Mouse (Mus musculus) adrenal gland, postnatal 25 days (tissue): ENCODE data around the gene F2r. TPM values are rescaled to one million over a fixed set of nuclear protein-coding genes. Genes with fewer than 3 reads are reported as not detected.

Experiments used
- DNase-seq: peaks from one replicate; pipeline ENCODE4 v3.0.0; 2021; ENCODE audit warnings: mixed read lengths
- total RNA-seq: library from RNA; stranded (reverse); gene quantifications from 2 replicates; pipeline ENCODE4 v1.2.3, GENCODE M21; 2021

The F2r gene
- total RNA-seq, 1 experiment from 2014 or later, result 108 TPM

DNA sequence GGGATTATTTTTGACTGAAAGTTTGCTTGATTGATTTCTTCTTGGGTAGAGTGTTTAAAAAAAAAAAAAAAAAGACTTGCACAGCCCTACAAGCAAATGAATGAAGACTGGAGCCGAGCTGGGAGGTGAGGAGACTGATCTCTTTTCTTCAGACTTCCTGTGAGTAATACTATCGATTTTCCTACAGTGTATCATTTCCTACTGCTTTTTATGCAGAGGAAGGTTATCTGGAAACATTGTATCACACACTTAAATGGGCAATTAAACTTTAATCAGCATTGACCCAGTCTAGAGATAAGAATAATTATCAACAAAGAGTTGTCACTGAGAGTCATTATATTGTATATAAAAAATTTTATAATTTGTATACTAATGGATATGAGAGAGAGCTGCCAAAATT is 12.5 kb upstream of the F2r start:
- no peak for DNase-seq

- DNase-seq, result no peak
These were observed 11.5 kb upstream of the F2r start for GRCm38 (mm10) chr13:95629751-95630150.

DNA sequence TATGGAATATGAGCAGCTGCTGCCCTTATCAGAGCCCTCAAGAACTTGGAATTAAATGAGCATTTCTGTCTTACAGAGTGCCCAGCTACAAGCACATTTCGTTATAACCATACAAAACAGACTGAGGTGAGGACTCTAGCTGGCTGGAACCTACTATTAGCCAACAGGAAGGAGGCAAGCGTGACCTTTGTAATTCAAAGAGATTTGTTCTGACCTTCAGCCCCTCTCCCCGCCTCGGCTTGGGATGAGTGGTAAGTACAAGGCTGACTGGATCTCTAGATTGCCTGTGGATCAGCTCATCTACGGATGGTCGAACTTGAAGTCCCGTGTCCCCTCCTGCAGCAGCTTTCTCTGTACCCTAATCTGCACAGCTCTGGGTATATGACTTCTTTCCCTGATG is 8.4 kb upstream of the F2r start:
- DNase-seq, result no peak

DNA sequence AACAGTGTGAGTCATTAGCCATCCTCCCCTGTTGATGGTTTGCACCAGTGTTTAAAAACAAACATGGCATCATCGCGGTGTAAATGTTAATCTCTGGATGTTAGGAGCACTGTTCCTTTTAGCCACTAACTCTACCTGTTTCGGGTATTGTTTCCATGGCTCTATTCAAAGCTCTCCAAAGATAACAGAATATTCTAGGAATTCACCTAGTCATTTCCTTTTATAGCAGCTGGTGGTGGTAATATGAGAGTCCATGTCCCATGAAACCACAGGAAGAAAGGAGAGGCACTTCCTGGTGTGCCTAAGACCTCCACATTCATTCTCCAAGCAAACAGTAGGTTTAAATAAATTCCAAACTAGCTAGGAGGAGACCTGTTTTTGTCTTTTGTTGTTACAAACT is 4.8 kb upstream of the F2r start:
- no peak for DNase-seq

GRCm38 (mm10) chr13:95621563-95621962 is 3.3 kb upstream of the F2r start:
- no peak for DNase-seq

DNA sequence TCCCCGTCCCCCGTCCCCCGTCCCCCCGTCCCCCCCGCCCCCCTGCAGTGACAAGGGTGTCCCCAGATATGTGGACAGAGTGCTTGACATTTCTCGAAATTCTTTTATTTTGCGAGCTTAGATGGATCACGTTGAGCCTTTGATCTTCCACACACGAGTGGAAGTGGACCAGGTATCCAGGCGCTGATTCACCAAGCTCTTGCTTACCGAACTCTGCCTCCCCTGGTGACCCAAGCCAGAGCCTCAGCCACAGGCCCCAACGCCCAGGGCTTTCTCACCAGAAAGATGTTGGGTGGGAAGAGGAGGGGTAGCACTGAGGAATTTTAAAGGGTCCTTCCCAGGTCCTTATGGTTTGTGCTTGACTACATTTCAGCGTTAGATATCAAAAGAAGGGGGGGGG is 572 bp upstream of the F2r start:
- no peak for DNase-seq

DNA sequence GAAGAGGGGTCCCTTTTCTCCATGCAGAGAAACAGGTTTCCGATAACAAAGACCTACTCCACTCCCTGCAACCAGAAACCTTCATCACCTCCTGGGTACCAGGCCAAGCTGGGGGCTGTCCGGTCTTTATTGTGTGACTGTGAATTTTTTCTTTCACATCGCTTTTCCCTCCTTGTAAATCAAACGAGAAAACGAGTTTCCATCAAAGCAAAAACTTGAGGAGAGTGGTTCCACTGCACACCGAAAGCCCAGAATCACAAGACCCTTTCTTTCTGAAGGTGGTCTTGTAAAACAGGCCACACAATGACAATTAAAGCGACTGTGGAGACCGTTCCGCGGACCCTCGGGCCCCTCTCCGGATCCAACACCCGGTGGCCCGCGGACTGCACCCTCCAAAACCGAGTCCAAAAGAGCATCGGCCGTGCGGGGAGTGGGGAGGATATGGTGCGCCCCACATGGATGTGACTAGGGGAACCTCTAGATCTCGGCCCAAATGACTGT is 566 bp downstream of the F2r start:
- DNase-seq, result no peak

DNA sequence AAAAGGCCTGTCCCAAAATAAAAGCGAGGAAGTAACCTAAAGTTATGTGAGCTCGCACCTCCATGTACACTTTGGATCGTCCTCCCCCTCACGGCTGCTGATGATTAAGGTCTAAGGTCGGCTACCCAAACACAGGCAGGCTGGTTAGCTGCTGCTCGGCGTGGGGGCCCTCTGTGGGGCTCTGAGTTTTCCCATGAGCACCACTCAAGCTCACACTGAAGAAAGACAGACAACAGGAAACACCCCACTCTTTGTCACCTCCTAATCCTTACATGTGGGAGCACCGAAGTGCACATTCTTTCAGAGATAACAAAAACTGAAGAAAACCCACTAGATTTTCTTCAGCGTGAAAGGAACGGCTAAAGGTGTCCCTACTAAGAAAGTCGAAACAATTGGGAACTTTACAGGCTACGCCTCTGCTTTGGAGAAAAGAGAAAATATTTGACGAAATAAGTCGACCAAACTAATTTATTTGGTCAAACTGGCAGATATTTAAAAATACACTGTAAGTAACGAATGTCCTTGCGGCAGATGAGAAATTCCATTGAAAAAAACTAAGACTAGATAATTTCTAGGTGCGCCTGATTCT is 1.1 kb downstream of the F2r start:
- DNase-seq, result no peak

DNA sequence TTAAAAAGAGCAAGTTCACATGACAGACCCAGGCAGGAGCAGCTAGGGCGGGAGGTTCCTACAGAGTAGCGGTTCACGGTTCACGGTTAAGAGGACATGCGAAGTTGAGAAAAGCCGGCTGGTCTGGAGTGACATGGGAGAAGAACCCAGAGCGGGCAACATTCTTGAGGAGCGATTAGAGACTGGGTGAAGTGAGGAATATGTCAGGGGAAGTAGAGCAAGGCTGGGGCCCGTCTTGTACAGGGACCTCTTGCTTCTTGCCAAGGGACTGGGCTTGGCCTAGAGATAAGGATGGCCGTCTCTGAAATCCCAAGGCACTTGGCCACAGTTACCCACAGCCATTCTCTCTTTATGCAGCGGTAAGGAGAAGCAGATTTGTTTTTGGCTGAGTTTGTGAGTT is 1.8 kb downstream of the F2r start:
- DNase-seq, result no peak

GRCm38 (mm10) chr13:95614757-95615156 is 3.5 kb downstream of the F2r start:
- no peak for DNase-seq

GRCm38 (mm10) chr13:95612243-95612642 is 6.0 kb downstream of the F2r start:
- DNase-seq, result no peak

DNA sequence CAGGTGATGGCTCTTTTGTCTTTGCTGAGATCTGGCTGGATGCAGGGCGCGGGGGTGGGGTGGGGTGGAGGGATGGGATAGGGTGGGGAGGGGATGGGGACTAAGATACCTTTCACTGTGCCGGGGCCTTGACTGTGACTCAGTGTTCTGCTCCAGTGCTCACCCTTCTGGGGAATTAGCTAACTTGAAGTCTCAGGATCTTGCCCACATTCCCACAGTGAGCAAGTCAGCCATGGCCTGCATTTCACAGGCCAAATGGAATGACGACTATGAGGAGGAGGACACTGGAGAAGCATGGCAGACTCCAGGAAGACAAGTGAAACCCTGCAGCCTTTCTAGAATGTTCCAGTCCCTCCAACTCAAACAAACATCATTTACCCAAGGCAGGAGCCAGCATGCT is 6.5 kb downstream of the F2r start:
- DNase-seq, result no peak

DNA sequence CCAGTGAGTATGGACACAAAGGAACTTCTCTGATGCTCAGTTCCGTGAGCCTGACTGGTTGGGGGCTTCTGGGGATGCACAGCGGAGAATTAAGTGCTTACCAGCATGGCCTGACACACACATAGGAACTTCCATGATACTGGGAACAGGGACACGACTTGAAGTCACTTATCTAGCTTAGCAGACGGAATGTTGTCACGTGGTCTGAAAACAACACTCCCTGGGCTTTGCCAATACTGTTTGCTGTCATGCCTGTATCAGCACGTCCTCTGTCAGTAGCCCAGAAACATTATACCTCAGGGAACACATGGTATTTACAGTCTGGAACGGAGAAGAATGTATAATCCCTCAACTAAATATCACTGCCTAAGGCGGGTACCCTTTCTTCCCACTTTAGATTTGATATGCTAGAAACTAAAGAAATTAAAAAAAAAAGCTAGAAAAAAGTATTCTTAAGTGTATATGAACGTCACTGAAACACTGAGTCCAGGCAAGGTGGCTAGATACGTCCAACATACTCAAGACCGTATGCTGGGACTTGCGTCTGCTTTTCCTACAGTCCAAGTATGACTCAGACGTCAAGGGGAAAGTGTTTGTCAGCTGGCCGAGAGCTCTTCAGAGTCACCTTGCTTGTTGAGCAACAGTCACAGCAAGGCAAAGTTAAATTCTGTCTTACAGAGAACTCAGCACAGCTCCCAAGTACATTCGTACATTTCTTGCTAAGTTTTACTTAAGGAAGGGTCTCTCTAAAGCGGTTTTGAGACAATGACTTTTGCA is 7.3 kb downstream of the F2r start:
- DNase-seq, result no peak

DNA sequence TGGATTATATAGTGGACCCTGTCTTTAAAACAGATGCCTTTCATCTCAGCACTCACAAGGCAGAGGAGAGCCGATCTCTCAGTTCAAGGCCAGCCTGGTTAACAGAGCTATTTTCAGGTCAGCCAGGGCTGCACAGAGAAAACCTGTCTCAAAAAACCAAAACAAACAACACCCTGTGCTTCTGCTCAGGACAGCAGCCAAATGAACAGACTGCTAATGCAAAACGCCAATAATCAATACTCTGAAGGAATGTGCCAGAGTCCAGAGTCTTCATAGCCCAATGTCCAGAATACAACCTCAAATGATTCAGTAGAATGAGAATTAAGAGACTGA is 9.2 kb downstream of the F2r start:
- DNase-seq, result no peak

DNA sequence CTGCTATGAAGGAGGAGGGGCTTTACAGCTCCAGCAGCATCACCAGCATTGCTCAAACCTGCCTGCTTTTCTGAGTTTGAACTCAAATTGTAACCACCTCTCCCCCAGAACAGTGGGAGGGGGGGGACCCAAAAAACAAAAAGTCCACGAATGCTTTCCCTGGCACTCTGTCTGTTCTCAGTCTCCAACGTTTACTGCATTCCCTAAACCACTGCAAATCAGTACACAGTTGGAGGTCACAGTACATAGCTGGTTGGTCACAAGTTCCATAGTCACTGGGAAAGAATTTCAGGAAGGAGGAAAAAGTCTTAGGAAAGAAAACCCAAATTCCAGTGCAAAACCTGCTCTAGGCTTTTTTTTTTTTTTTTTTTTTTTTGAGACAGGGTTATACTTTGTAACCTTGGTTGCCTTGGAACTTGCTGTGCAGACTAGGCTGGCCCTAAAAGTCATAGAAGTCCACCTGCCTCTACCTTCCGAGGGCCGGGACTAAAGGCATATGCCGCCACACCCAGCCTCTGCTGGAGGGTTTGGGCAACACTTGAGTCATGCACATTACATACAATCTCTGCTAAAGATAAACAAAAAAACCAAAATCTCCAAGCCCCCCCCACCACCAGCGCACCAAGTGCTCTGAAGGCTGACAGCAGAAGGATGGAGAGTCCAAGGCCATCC is 9.7 kb downstream of the F2r start:
- no peak for DNase-seq

- no peak for DNase-seq
These were observed 11.3 kb downstream of the F2r start for GRCm38 (mm10) chr13:95607019-95607418.

- DNase-seq, result no peak
These were observed 14.0 kb downstream of the F2r start for GRCm38 (mm10) chr13:95604288-95604687.

DNA sequence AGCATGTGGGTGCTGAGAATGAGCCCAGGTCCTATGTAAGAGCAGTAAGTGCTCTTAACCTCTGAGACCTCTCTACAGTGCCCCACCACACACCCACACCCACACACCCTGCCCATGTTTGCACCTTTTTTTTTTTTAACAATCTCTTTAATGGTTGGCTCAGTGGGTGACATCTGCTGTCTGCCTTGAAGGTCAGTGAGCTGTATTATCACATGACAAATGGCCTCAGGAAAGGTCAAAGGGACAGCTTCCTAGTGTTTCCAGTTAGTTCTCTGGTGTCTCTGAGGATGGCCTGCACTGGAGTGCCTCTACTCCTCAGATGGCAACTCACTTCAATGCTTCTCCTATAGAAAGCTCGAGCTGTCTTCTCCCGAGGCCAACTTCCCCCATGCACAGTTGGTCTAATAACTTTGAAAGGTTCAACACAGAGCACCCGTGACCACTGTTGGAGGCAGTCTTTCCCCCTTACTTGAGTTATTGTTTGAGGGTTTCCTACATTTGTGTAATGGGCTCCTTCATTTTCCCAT is 18.4 kb downstream of the F2r start:
- DNase-seq, result no peak

DNA sequence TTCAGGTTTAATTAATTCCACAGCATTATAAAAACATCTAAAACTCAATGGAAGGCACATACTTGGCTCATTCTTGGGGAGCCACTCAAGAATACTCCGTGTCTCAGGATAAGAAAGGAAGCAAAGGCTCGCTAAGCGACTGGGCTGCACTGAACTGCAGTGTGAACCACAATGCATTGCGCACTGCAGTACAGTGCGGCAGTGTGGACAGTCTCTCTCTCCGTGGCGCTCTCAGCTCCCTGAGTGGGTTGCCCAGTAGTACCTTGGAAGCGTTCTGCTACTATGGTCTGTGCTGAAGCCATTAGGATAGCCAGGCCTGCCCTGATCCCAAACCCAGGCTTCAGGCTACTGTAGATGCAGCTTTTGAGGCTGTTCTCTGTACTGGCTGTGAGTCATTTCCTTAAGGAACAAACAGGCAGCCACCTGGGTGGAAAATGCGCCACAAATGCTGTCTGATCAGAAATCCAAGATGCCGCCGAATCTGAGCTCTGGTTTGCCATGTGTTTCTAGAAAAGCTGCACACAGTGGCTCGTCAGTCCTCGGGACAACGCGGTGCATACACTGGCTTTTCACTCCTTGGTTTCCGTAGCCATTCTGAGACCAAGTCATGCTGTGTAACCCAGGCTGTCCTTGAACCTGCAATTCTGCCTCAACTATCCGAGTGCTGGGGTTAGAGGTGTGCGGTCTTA is 19.9 kb downstream of the F2r start:
- DNase-seq, result no peak

GRCm38 (mm10) chr13:95597578-95597977 is 20.7 kb downstream of the F2r start:
- DNase-seq, result no peak

DNA sequence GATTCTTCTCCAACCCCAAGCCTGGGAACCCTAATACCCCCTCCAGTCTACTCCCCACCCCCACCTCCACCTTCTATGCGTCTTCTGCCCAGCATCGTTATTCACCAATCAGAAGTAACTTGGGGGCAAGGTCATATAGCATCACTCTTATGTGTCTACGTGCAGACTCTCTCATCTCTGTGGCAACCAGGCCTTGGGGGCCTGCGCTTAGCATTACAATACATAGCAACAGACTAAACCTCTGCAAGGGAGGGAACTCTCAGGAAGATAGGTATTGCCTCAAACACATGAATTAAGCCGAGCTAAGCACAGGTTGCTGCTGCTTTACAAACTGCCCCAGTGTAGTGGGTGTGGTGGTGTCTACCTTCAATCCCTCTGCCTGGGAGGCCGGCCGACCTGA is 21.6 kb downstream of the F2r start:
- DNase-seq, result no peak

GRCm38 (mm10) chr13:95595921-95596320 is 22.4 kb downstream of the F2r start:
- no peak for DNase-seq

DNA sequence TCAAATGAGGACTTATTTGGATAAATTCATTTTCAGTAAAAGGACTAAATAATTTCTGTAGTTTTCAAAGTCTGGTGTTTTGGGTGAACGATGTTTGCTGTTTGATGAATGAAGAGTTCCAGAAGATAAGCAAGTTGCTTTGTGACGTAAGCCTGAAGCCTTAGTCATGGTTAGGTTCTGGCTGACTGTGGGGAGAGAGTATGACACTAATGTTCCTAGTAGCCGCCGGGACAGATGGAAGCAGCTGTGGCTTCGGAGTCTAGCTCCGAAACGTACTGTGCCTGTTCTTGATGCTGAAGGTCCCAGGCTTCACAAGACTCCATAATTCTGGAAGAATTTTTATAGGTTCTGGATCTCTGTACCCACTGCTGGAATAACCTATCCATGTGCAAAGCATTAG is 22.9 kb downstream of the F2r start:
- DNase-seq, result no peak
